Mouse (Mus musculus): ENCODE data around the gene Zfp617.
"Not testable (repeated sequence)": the region's sequence is repeated elsewhere in the genome, so short reads cannot be mapped to it uniquely, and the experiment has no call there.

DNA sequence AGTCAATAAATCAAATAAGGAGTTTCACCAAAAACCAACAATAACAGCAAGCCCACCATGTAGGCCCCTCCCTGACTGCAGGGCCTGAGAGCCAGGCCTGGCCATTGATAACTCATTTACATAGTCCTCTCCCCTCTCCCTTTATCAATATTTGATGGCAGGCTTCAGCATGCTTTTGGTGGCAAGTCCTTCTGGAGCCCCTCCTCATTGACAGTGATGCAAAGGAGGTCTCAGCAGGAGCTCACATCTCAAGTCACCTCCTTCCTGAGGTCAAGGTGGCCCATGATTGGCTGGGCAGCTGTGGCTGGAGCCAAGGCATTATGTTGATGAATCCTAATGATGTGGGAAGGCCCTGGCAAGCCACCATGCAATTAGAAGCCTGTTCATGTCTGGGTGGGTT lies 46.4 kb upstream of the Zfp617 start:
- TF ChIP-seq GATA1 (IDR thresholded peaks at IDR 0.05; ENCODE audit: borderline replicate concordance, low read length); FLI1 (IDR thresholded peaks at IDR 0.05; ENCODE audit: low read length): not testable (repeated sequence)

Data from megakaryocyte, embryonic 14.5 days (primary cell).